Mouse (Mus musculus): ENCODE data around the gene Mapkap1. TPM values are rescaled to one million over a fixed set of nuclear protein-coding genes. Genes with fewer than 3 reads are reported as not detected.

The Mapkap1 gene
- 39.6 TPM for polyA plus RNA-seq (2012; fragmentation: generic; extraction: Trizol)

DNA sequence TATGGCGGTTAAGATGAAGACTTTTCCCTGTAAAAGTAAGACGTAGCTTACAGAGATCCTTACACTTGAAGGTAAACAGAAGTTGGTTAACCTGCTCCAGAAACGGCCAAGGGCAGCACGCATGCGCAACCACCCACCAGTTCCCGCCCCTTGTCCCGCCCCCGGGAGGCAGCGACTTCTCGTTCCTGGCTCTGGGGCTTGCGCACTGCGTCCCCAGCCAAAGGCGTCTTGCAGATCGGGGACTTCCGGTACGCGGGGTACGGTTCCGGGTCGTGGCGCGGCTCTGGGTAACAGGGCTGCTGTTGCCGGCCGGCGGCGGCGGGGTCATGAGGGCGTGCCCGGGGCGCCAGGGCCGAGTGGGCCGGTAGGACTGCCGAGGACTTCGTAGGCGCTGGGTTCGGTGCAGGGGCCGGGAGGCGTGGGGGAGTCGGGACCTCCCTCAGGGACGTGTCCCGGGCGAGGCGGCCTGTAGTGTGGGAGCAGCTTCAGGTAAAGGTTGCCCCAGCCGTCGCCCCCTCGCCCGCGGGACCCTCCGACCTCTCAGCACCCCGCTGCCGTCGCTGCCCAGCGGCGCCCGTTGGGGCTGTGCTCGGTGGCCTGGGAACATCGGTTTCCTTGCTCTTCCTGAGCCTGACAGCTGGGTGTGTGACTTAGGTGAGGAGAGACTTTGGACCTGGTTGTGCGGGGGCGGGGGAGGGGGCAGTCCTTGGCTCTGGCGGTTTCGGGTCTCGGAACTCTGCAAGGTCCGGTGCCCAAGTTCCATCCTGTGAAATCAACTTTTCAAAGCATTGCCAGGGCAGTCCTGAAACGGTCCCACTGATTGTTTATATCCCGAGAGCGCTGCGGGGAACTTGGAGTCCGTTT lies at the start of gene Mapkap1:
TSS of gene Mapkap1 (plus strand) at position 171 of the 864 bp plus-strand sequence.
- Histone ChIP-seq H3K4me2 (ENCODE audit: low read depth) (peak within 1 kb of the TSS; percentile 89), H3ac (ENCODE audit: control insufficient read depth, insufficient read length) (peak within 1 kb of the TSS; percentile 9), H3K36me3 (ENCODE audit: control insufficient read depth, insufficient read depth) (no peaks in the 10 kb centered on the region), H3K27me3 (ENCODE audit: control insufficient read depth, insufficient read depth, insufficient read length) (no peaks in the 10 kb centered on the region), H3K79me2 (ENCODE audit: control insufficient read depth, insufficient read depth) (peaks cover 22% of the 10 kb centered on the region), H3K4me3 (peak within 1 kb of the TSS; percentile 49)
- TF ChIP-seq MYOG (IDR thresholded peaks at IDR 0.05; ENCODE audit: control insufficient read depth in 1 of 3, insufficient read depth in 1 of 3, insufficient read length in 2 of 3, low read depth in 2 of 3) (peak in 1 of 3 experiments; percentile 12), POLR2AphosphoS2 (IDR thresholded peaks at IDR 0.05; ENCODE audit: insufficient read length, low read depth) (peak; percentile 77), SRF (IDR thresholded peaks at IDR 0.05; ENCODE audit: control insufficient read depth, insufficient read length, low read depth) (no peak), POLR2A (IDR thresholded peaks at IDR 0.05; ENCODE audit: insufficient read length, low read depth) (peak; percentile 89), MAX (IDR thresholded peaks at IDR 0.05; ENCODE audit: low read depth) (no peak), TCF3 (IDR thresholded peaks at IDR 0.05; ENCODE audit: insufficient read length, low read depth) (peak; percentile 12)

DNA sequence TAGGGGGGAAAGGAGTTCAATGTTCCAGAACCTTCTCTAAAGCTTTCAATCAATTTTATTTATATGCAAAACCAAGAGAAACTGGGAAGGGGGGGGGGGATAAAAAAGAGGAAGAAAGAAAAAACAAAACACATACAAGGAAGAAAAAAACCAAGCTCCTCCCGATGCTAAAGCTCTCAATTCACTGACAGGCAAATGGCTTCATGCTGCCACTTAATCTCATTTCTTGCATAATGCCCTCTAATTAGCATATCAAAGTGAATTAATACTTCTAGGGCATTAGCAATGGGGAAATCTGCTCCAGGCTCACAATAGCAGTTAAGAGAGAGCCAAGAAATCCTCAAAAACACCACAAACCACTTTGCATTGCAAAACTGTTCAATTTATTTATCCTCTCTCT lies 42.9 kb upstream of the Mapkap1 start:
- Histone ChIP-seq H3K4me2 (ENCODE audit: low read depth) (no peak overlapping the region), H3ac (ENCODE audit: control insufficient read depth, insufficient read length) (no peak overlapping the region), H3K4me3 (no peak overlapping the region), H3K36me3 (ENCODE audit: control insufficient read depth, insufficient read depth) (no peaks in the 10 kb centered on the region), H3K27me3 (ENCODE audit: control insufficient read depth, insufficient read depth, insufficient read length) (no peaks in the 10 kb centered on the region), H3K79me2 (ENCODE audit: control insufficient read depth, insufficient read depth) (no peaks in the 10 kb centered on the region)
- no peak for TF ChIP-seq MYOD1 (IDR thresholded peaks at IDR 0.05; ENCODE audit: control insufficient read depth in 1 of 3, insufficient read length in 2 of 3, low read depth in 2 of 3)
- no peak for TF ChIP-seq SRF (IDR thresholded peaks at IDR 0.05; ENCODE audit: control insufficient read depth, insufficient read length, low read depth)

DNA sequence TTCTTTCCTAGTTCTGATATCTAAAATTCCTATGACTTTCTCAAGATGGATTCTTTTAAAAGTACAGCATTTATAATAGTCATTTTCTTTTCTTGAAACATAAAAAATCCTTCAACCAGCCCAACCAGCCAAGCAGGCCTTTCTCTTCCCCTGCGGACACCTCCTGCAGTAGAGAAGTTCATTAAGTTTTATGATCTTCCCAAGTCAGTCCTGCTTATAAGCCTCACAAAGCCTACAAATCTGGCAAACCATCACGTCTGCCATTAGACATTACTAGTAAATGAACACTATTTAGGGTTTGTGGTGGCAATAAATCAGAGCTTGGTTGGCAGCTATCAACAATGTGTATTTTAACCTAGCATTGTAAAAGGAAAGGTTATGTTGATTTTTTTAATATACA lies 39.5 kb upstream of the Mapkap1 start:
- no peaks in the 10 kb centered on the region for H3K79me2 ChIP-seq (ENCODE audit: control insufficient read depth, insufficient read depth)
- no peaks in the 10 kb centered on the region for H3K27me3 ChIP-seq (ENCODE audit: control insufficient read depth, insufficient read depth, insufficient read length)
- no peaks in the 10 kb centered on the region for H3K36me3 ChIP-seq (ENCODE audit: control insufficient read depth, insufficient read depth)
- TF ChIP-seq TCF3 (IDR thresholded peaks at IDR 0.05; ENCODE audit: insufficient read length, low read depth) (no peak), USF1 (IDR thresholded peaks at IDR 0.05; ENCODE audit: low read depth) (no peak), CEBPB (IDR thresholded peaks at IDR 0.05; ENCODE audit: insufficient read depth, poor library complexity, severe bottlenecking) (no peak), TCF12 (IDR thresholded peaks at IDR 0.05; ENCODE audit: insufficient read depth, poor library complexity, severe bottlenecking) (no peak), MYOD1 (IDR thresholded peaks at IDR 0.05; ENCODE audit: control insufficient read depth in 1 of 3, insufficient read length in 2 of 3, low read depth in 2 of 3) (no peak), POLR2AphosphoS2 (IDR thresholded peaks at IDR 0.05; ENCODE audit: insufficient read length, low read depth) (no peak), MAX (IDR thresholded peaks at IDR 0.05; ENCODE audit: low read depth) (no peak), POLR2A (IDR thresholded peaks at IDR 0.05; ENCODE audit: insufficient read length, low read depth) (no peak), E2F4 (IDR thresholded peaks at IDR 0.05; ENCODE audit: insufficient read depth) (no peak), SRF (IDR thresholded peaks at IDR 0.05; ENCODE audit: control insufficient read depth, insufficient read length, low read depth) (no peak), REST (IDR thresholded peaks at IDR 0.05; ENCODE audit: insufficient read depth, insufficient read length) (no peak)
- no peak overlapping the region for H3ac ChIP-seq (ENCODE audit: control insufficient read depth, insufficient read length)
- no peak overlapping the region for H3K4me2 ChIP-seq (ENCODE audit: low read depth)
- H3K4me3 ChIP-seq = no peak overlapping the region

DNA sequence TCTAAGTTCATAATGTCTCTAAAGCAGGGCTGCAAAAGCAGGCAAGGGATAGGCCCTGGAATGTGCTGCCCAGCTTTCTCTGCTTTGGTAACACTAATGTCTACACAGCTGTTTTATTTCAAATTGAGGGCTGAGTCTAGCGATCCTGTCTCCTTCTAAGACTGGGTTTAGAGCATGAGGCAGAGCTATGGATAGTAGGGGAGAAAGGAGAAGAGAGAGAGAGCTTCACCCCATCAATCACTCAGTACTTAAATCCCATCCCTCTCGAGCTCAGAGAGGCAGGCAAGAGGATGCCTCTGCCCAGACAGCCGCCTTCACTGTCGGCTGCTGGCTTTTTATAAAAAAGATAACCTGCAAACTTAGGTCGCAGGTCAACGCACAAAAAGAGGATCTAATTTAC lies 38.2 kb upstream of the Mapkap1 start:
- TF ChIP-seq CEBPB (IDR thresholded peaks at IDR 0.05; ENCODE audit: insufficient read depth, poor library complexity, severe bottlenecking) = no peak
- TF ChIP-seq TCF12 (IDR thresholded peaks at IDR 0.05; ENCODE audit: insufficient read depth, poor library complexity, severe bottlenecking) = no peak
- TF ChIP-seq MAX (IDR thresholded peaks at IDR 0.05; ENCODE audit: low read depth) = no peak
- TF ChIP-seq TCF3 (IDR thresholded peaks at IDR 0.05; ENCODE audit: insufficient read length, low read depth) = no peak
- TF ChIP-seq POLR2A (IDR thresholded peaks at IDR 0.05; ENCODE audit: insufficient read length, low read depth) = no peak
- no peak for TF ChIP-seq MYOG (IDR thresholded peaks at IDR 0.05; ENCODE audit: control insufficient read depth in 1 of 3, insufficient read depth in 1 of 3, insufficient read length in 2 of 3, low read depth in 2 of 3)
- no peak for TF ChIP-seq E2F4 (IDR thresholded peaks at IDR 0.05; ENCODE audit: insufficient read depth)
- TF ChIP-seq MYOD1 (IDR thresholded peaks at IDR 0.05; ENCODE audit: control insufficient read depth in 1 of 3, insufficient read length in 2 of 3, low read depth in 2 of 3) = no peak
- TF ChIP-seq SRF (IDR thresholded peaks at IDR 0.05; ENCODE audit: control insufficient read depth, insufficient read length, low read depth) = no peak
- H3K36me3 ChIP-seq (ENCODE audit: control insufficient read depth, insufficient read depth) = no peaks in the 10 kb centered on the region
- no peaks in the 10 kb centered on the region for H3K79me2 ChIP-seq (ENCODE audit: control insufficient read depth, insufficient read depth)
- no peaks in the 10 kb centered on the region for H3K27me3 ChIP-seq (ENCODE audit: control insufficient read depth, insufficient read depth, insufficient read length)
- no peak overlapping the region for H3K4me3 ChIP-seq
- no peak overlapping the region for H3ac ChIP-seq (ENCODE audit: control insufficient read depth, insufficient read length)
- peak overlapping the region; percentile 22 for H3K4me2 ChIP-seq (ENCODE audit: low read depth)

DNA sequence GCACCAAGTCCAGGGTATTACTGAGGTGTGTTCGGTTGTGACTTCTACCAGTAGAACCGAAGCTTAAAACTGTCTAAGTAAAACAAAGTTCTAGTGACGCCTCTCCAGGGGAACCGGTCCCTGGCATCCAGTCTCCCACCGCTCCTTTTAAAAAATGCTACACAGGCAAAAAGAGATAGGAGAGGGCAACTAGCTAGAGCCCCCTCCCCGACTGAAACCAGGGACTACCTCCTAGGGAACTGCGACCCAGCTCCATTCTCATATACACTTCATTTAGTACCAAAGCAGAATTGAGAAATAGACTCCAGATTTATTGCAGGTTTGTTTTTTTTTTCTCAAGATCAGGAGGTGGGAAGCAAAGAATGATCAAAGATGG lies 36.2 kb upstream of the Mapkap1 start:
- no peak for TF ChIP-seq TCF3 (IDR thresholded peaks at IDR 0.05; ENCODE audit: insufficient read length, low read depth)
- no peak for TF ChIP-seq USF1 (IDR thresholded peaks at IDR 0.05; ENCODE audit: low read depth)
- TF ChIP-seq MYOD1 (IDR thresholded peaks at IDR 0.05; ENCODE audit: control insufficient read depth in 1 of 3, insufficient read length in 2 of 3, low read depth in 2 of 3) = no peak
- TF ChIP-seq MYOG (IDR thresholded peaks at IDR 0.05; ENCODE audit: control insufficient read depth in 1 of 3, insufficient read depth in 1 of 3, insufficient read length in 2 of 3, low read depth in 2 of 3) = no peak
- TF ChIP-seq REST (IDR thresholded peaks at IDR 0.05; ENCODE audit: insufficient read depth, insufficient read length) = no peak
- no peak for TF ChIP-seq TCF12 (IDR thresholded peaks at IDR 0.05; ENCODE audit: insufficient read depth, poor library complexity, severe bottlenecking)
- no peak for TF ChIP-seq POLR2AphosphoS2 (IDR thresholded peaks at IDR 0.05; ENCODE audit: insufficient read length, low read depth)
- no peak for TF ChIP-seq SRF (IDR thresholded peaks at IDR 0.05; ENCODE audit: control insufficient read depth, insufficient read length, low read depth)
- TF ChIP-seq MAX (IDR thresholded peaks at IDR 0.05; ENCODE audit: low read depth) = no peak
- no peak for TF ChIP-seq CEBPB (IDR thresholded peaks at IDR 0.05; ENCODE audit: insufficient read depth, poor library complexity, severe bottlenecking)
- no peak for TF ChIP-seq E2F4 (IDR thresholded peaks at IDR 0.05; ENCODE audit: insufficient read depth)
- TF ChIP-seq POLR2A (IDR thresholded peaks at IDR 0.05; ENCODE audit: insufficient read length, low read depth) = no peak
- Histone ChIP-seq H3ac (ENCODE audit: control insufficient read depth, insufficient read length) (no peak overlapping the region), H3K4me2 (ENCODE audit: low read depth) (peak overlapping the region; percentile 74), H3K36me3 (ENCODE audit: control insufficient read depth, insufficient read depth) (no peaks in the 10 kb centered on the region), H3K4me3 (peak overlapping the region; percentile 48), H3K27me3 (ENCODE audit: control insufficient read depth, insufficient read depth, insufficient read length) (no peaks in the 10 kb centered on the region), H3K79me2 (ENCODE audit: control insufficient read depth, insufficient read depth) (no peaks in the 10 kb centered on the region)
